Mouse (Mus musculus) c-Kit-positive CD71-negative TER-119-negative erythroid progenitor cells, embryonic 14.5 days (primary cell): Measurements from ENCODE around the gene Etl4.
"Not testable (repeated sequence)": the region's sequence is repeated elsewhere in the genome, so short reads cannot be mapped to it uniquely, and the experiment has no call there.

ENCODE experiments used
- DNase-seq: peaks from one replicate; pipeline ENCODE4 v3.0.0-alpha.2; 2013; ENCODE audit warnings: low read depth

Etl4 gene

DNA sequence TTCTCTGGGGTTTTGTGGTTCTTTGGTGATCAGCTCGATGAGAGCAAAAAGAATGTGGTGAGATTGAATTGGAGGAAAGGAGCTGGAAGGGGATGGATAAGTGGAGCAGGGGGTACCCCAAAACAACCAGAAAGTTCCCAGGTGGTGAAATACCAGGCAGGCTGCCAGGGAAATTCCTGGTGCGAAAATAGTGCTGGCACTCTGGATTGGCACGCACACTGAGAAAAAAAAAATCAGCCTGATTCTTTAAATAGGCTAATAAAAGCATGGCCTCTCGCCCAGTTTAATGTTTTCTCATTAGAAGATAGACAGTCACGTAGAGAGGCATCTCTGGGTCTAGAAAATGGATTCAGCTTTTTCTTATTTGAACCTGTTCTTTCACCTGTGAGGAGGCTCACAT, 258.0 kb downstream of the Etl4 start:
- no peak for DNase-seq

DNA sequence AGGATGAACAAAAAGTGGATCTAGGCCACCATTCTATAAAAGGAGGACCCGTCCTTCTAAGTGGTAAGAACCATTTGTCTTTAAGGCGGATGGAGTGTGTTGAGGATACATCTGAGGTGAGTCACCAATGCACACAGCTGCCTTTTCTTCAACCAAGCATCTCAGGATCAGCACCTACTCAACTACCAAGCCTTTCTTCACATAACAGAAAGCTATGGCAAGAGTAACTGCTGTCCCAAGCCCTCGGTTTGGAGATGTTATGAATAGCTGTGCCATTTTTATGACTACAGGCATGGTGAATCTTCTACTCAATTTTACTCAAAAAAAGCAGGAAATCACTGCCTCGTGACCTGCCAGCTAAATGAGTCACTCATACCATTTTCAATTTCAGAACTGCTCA, 258.6 kb downstream of the Etl4 start:
- no peak for DNase-seq

DNA sequence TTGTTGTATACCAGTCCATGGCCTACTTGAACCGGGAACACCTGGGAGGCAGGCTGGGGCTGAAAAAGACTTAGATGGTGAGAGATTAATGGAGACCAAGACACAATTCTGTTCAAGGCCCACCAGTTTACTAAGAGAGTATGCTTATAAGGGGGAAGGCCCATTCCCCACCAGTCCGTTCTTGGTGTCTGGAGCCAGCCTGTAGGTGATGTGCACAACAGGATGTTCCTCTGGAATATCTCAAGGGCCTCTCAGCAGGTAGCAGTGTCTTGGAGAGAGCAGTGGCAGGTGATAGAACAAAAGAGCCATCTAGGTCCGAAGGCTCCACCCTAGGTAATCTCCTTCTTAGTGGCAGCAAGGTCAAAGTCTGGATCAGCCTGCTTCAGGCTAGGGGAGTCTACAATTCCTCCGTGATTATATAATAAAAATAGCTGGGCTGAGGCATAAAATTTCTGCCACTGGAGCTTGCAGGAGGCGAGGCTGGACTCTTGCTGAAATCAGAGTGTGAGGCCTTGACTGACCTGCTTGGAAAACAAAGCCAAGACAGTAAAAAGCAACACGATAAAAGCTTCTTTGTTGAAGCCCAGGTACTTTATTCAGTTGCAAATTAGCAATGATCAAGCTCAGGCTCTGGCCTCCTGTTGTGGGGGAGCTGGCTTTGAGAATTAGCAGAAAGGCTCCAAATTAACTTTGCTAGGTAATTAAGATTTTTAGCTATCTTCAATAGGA, 267.0 kb downstream of the Etl4 start:
- DNase-seq = not testable (repeated sequence)

DNA sequence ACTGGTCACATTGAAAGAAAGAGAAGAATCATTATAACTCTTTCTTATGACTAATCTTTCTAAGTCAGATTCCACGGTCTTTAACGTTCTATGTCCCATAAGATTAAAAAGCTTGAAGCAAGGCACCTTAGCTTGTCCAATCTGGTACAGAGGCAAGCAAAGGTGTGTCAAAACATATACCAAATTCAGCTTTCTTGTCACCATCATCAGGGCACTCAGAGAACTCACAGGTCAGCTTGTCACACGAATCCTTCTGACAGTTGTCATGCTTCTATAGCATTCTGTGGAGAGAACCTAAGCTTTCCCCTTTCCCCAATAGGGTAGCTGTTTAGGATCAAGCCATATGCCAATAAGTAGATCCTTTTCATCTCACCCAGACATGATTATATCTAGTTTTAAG, 267.7 kb downstream of the Etl4 start:
- not testable (repeated sequence) for DNase-seq

DNA sequence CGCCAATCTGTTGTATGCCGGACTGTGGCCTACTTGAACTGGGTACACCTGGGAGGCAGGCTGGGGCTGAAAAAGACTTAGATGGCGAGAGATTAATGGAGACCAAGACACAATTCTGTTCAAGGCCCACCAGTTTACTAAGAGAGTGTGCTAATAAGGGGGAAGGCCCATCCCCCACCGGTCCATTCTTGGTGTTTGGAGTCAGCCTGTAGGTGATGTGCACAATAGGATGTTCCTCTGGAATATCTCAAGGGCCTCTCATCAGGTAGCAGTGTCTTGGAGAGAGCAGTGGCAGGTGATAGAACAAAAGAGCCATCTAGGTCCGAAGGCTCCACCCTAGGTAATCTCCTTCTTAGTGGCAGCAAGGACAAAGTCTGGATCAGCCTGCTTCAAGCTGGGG, 271.0 kb downstream of the Etl4 start:
- not testable (repeated sequence) for DNase-seq

DNA sequence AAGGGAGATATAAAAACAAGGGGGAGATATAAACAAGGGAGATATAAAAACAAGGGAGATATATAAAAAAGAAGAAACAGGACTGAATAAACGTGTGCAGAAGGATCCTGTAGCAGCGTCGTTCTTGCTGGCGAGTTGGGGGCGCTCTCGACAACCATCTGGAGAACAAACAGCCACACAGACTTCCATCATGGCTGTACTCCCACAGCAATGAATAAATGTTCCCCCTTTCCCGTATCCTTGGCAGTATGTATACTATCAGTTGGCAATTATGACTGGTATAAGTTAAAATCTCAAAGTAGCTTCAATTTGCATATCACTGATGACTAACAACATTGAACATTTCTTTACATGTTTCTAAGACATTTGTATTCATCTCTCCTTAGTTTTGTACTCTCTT, 277.6 kb downstream of the Etl4 start:
- not testable (repeated sequence) for DNase-seq

DNA sequence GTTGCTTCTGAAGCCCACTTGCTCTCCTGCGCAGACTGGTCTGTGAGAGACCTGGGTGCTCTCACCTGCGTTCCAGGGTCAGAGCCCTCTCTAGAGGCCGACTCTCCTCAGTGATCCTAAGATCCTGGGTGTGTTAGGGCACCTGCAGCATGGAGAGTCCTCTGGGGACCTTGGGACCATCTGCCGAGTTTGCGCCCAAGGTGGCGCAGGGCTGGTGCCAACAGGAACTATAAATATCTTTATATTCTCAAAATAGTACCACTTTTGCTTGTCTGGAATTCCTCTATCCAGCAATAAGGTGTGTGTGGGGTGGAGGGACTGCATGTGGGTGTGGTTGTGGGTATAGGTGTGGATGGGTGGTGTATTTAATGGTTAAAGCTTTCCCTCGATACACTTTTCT, 293.4 kb downstream of the Etl4 start:
- DNase-seq = no peak

DNA sequence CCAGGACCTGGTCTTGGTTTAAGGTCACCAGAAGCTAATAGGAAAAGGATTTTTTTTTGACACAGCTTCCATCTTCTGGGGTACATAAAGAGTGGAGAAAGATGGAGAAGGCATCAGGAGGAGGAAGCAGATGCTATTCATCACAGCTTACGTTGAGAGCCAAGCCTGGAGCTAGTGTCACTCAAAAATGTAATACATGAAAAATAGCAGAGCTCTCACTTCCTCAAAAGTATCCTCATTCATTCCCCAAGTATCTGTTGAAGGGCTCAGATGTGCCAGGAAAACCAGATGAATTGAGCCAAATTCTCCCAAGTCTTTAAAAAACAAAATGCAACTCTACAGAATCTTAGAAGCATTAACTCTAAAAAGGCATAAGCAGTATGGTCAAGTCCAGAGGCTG, 297.1 kb downstream of the Etl4 start:
- no peak for DNase-seq

DNA sequence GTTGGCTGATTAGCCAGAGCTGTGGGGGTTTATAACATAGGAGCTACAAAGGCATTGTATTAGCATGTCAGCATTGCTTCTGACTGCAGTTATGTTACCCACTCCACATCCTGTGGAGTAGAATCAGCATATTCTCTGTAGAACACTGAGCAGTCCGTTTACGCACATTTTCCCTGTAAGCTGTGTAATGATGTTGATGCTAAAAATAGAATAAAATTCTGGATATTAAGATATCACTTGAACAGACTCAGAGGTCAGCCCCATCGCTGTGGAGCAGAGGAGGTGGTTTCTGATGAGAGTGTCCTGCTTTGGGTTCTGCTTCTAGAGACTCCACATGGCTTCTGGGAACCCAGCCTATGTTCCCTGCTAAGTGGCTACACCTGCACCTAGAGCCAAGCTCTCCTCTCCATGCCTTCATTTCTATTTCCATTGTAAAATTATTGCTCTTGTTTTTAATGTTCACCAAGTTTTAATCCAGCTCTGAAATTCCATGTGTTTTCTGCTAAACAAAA, 299.2 kb downstream of the Etl4 start:
- DNase-seq = no peak

DNA sequence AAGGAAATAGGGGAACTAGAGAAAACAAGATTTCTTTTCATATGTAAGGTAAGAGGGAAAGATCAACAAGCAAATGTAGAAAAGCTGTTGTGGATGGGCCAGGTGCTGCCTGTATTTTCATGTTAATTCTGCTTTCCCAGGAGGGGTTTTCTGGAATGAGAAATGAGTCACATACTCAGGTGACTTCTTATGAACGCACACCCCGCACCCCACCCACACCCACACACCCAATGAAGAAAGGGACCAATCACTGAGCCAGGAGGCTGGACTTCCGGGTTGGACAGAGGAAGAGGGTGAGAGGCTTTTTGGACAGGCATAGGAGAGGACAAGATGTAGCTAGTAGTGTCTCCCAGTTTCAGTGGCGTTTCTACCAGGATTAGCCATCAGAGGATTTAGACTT, 299.8 kb downstream of the Etl4 start:
- DNase-seq = no peak

DNA sequence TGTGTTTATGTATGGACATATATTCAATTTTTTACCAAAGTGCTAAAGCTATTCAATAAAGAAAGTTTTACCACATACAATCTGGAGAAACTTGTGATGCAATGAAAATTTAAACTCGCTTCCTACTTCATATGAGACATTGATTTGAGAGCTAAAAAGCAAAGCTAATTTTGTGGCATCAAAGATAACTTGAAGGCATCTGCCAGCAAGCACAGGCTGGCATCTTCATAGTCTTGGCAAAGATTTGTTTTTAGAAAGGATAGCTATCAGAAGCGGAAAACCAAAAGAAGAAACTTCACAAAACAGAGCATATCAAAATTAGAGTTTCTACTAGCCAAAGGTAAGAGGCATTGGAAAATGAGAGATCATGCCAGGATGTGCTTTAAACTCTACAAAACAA, 306.7 kb downstream of the Etl4 start:
- DNase-seq = no peak

DNA sequence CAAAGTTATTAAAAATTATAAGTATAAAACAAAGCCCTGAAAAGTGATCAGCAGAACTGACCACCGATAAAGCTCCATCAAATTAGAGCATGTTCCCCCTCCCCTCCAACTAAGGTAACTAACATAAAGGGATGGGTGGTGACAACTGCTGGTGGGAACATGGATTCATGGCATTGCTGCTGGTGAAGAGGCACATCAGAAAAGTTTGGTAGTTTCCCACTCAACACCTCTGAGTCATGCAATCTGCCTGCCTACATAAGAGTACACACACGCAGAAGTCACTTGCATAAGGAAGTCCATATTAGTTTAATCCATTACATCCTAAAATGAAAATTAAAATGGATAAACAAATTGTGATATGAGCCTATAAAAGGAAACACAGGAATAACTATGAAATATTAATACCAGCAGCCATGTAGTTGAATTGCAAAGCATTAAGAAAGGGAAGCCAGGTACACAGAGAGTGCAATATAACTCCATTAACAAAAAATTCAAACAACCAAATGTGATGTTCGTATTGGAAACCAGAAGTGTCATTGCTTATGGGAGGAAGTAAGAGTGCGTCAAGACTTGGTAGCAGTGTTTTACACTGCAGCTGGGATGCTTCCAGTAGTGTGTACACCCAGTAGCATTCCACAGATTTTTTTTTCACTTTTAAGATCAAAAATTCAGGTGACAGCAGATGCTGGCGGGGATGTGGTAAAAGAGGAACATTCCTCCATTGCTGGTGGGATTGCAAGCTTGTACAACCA, 307.3 kb downstream of the Etl4 start:
- no peak for DNase-seq

DNA sequence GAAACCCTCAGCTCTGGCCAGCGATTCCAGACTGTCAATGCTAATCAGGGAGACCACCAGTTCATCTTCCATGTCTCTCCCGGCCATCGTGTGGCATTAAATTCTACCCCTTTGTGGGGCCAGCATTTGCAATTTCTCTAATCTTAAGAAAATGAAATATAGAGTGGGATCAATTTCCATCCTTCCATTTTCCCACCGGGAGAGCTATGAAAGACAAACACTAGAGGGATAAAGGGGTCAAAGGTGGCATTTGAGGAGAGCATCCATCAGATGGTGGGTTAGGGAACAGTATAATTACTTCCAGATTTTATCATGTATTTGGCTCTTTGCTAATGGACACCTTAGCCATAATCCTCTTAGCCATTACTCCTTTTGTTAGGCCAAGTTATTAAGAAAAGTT, 321.8 kb downstream of the Etl4 start:
- no peak for DNase-seq

DNA sequence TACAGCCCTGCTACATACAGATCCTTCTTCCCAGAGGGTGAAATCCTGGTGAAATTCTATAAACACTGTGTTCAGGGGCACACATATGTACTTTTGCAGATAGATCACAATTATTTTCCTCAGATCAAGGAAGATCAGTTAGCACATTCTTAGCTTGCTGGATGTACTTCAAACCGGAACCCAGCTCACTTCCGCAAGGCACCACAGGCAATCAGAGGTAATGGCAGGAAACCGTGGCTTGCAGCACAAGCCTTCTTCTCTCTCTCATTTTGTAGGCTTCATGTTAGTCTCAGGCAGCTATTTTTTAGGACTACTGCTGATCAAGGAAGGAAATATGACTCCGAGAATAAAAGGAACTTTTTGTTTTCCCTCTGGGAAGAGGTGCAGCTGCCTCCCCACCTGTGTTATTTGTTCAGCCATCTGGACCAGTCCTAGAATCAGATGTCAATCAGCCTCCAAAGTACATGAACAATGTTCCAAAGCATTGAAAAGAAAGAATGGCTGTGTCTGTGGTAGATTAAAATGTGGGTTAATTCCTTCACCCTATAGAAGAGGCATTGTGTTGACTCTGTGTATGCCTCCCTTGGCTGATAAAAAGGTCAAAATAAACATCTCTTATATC, 338.6 kb downstream of the Etl4 start:
- DNase-seq = no peak

DNA sequence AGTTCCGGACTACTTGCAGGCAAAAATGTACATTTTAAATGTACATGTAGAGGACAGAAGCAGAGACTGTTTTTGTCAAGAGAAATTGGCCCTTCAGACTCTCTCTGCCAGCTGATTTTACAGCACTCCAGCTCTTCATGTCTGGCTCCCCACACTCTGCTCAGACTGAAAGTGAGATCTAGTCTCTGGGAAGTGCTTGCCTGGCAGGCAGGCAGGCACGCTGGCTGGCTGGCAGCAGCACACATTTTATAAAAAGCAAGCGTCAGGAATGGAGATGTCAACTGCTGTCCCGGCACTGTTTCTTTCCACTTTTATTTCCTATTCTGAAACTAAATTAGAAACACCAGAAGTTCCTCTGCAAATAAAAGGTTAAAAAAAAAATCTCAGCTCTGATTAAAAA, 339.8 kb downstream of the Etl4 start:
- DNase-seq = no peak

DNA sequence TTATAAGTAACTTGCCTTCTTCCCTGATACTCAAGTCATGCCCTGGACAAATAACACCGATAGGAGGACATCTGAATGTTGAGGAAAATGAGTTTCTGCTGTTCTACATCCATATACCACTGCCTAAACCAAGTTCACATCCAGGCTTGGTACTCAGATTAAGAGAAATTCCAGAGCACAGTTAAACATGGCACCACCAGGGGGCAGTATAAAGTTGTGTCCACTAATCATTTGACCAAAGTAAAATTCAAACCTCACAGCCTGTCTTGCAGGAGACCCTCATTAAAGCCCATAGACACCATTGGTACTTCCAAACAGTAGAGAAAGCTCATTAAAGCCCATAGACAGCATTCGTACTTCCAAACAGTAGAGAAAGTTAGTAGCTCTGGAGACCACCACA, 366.5 kb downstream of the Etl4 start:
- DNase-seq = peak; percentile 20

DNA sequence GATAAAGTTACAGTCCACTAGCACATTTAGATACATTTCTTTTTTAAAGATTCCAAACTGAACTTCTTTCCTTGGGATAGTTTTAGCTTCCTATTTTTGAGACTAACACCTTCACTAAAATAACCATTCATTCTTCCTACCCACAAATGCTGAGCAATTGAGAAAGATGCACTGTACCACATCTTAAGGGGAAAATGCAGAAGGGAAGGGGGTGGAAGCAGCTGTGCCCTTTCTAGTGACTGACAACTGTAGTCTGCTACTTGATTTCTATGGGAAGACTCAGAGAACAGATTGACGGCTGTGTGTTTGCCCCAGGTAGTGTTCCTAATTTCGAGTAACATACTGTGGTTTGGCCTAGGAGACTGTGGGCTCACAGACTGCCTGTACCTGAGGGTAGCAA, 372.3 kb downstream of the Etl4 start:
- no peak for DNase-seq

DNA sequence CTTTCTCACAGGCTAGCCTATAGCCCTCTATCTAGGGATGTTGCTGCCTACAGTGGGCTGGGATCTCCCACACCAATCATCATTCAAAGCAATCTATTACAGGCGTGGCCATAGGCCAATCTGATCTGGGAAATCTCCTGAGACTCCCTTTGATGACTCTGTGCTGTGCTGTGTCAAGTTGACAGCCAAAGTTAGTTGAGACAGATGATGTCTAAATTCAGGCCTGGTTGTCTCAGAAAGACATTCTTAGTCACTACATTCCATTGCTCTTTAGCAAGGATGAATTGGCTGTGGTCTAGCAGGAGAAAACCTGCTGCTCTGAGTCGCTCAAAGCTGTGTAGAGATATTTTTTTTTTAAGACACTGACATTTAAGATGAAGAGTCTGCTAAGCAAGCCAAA, 374.8 kb downstream of the Etl4 start:
- DNase-seq = no peak

DNA sequence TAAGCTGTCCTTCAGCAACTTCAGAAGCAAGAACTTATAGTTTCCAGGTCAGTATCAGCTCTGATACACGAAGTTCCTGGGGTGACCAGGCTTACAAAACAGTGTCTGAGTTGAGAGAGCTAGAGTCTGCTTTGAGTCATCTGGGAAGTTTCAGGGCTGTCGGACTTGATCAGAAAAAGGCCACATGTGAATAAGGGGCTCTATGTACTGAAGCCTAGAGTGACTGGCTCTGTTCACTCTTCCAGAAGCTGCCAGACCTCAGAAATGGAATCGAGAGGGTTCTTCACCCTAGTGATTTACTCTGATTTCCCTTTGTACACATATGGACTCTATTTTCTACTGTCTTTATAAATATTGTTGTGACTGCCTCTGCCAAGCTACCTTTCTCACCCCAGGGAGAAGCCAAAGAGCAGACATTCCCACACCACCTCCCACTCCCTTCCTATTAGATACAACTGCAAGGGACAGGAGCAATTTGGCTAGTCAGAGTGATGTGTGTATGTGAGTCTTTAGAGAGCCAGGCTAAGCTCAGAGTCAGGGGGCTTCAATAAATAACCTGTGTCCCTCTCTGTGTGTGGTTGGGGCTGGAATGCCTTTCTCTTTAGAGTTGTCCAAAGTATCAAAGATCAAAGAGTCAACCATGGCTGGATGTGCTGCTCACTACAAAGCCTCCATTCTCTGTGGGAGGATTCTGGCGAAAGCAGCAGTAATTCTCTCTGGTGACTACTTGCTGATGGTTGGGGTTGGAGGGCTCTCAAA, 381.6 kb downstream of the Etl4 start:
- DNase-seq = no peak

DNA sequence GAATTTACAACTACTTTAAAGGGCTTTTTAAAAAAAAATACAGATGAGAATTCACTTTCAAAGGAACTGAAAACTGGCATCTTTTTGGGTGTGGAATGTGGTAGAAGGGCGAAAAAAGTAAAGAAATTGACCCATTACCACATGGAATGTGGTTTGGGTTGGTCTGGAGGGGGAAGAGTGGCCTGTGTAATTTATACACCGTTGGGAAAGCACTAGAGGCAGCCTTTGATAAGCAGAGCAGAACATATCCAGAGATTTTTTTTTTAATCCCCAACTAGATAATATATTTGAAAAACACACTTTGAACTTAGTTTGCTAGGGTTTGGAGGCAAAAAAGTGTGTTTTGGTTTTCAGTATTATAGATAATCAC, 382.1 kb downstream of the Etl4 start:
- no peak for DNase-seq

DNA sequence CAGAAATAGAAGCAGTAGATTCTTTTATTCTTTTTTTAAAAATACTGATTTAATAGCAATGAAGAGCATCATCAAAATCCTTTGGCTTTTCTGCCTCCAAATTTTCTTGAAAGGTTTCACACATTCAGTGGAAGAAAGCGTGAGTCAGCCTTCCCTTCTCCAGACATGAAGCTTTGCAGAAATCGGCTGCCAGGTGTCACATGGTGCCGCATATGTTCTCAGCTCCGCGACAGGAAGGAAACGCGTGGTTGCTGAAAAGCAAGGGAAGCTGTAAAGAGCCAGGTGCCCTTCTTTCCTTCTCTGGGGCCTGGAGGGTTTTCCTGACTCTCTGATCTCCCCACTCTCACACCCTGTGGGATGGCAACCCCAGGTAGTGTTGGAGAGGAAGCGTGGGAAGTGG, 383.8 kb downstream of the Etl4 start:
- no peak for DNase-seq

DNA sequence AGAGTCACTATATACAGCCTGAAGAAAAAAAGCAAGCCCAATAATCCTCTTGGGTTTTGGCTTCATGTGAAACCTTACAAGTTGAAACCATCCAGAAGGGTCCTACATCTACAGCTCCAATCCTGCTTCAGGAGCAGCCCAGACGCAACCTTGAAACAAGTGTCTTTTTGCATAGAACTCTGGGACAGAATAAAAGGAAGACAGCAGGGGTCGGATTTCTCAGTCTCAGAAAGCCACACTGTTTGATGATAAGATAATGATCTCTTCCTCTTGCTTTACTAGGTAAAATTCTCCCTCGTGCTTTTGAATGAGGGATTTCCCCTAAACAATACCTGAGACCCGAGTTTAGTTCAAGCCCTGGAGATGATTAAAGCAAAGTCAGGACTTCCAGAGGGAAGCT, 385.0 kb downstream of the Etl4 start:
- no peak for DNase-seq

DNA sequence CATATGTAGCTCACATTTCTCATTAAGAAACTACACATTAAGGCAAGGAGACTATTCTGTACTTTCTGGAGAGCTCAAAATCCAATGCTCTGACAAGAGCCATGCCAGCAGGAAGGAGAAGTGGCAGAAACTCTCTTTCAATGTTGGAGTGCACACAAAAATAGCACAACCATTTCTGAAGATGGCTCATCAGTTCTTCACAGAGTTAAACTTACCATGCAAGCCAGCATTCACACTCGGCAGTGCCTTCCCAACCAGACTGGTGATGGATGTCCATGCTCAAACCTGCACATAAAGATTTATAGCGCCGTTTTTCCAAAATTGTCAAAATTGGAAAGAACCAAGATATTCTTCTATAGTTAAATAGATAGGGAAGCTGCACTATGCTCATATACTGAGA, 392.9 kb downstream of the Etl4 start:
- no peak for DNase-seq
